In the genomic region with DNA sequence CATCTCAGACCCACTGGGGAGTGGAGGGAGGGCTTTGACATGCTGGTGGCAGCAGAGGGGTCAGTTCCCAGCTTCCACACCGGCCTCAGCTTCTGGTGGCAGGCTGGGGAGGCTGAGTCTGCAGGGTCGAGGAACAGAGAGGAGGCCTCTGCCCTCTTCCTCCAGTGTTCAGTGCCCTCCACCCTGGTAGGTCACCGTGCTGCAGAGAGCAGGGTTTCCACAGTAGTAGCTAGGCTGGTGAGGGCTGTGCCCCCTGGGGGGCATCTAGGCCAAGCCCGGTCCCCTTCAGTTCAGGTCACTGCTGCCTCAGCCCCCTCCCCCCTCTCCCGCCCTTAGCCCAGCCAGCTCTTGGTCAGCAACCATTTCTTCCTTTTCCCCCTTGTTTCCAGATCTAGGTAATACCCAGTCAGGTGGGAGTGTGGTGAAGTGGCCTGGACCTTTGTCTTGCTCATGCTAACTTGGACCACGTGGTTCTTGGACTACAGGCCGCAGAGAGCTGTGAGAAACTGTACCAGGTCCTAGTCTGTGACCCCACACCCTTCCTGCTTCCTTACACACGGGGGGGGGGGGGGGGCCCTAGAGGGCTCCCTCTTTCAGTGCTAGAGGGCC, we compare ENCODE assay signal across 7 mouse cellular contexts. TPM values are rescaled to one million over a fixed set of nuclear protein-coding genes. Genes with fewer than 3 reads are reported as not detected.
DNase-seq lines count a peak whose midpoint lies in the region; ATAC-seq and TF ChIP-seq lines count a peak whose summit lies in the region.

No protein-coding gene starts in this region.

- no peaks in the 10 kb centered on the region for H3K36me3 ChIP-seq in heart, embryonic 16.5 days (ENCODE audit: control insufficient read depth, insufficient read depth)
- H3K36me3 ChIP-seq in limb, embryonic 11.5 days (ENCODE audit: control insufficient read depth, insufficient read depth, low read length) = no peaks in the 10 kb centered on the region

- H3K9me3 ChIP-seq in heart, embryonic 16.5 days (replicated peaks; ENCODE audit: control insufficient read depth, low read length) = no peaks in the 10 kb centered on the region
- no peaks in the 10 kb centered on the region for H3K9me3 ChIP-seq in limb, embryonic 11.5 days (ENCODE audit: control insufficient read depth, low read length)

- H3K4me1 ChIP-seq in heart, embryonic 16.5 days (ENCODE audit: control insufficient read depth, insufficient read depth, low read length) = peaks cover 55% of the 10 kb centered on the region
- peaks cover 55% of the 10 kb centered on the region for H3K4me1 ChIP-seq in limb, embryonic 11.5 days (ENCODE audit: control insufficient read depth, insufficient read depth, low read length)
- peaks cover 44% of the 10 kb centered on the region for H3K4me1 ChIP-seq in olfactory bulb, adult 2 months (ENCODE audit: control insufficient read depth, insufficient read depth, low read length)

- DNase-seq in Muller cell, postnatal 12 days (ENCODE audit: inconsistent ontology term) = peak; percentile 28
- peak; percentile 59 to 63 for DNase-seq in cerebellum, postnatal 14 days
- DNase-seq in limb, embryonic 11.5 days (ENCODE audit: low spot score) = peak; percentile 69
- DNase-seq in left cerebral cortex, adult 11 months (ENCODE audit: low spot score) = no peak
- DNase-seq in thymus, postnatal 14 days = no peak

- ATAC-seq in heart, embryonic 16.5 days (replicated peaks; ENCODE audit: extremely low read depth, insufficient read depth, low FRiP score) = peak; percentile 20; the same call in 1 of the 2 replicates
- no peak for ATAC-seq in limb, embryonic 11.5 days (ENCODE audit: insufficient number of reproducible peaks, low FRiP score, low TSS enrichment, low read depth)

- H3K4me3 ChIP-seq in heart, embryonic 16.5 days (ENCODE audit: low read length) = peak overlapping the region; percentile 80
- peak overlapping the region; percentile 97 for H3K4me3 ChIP-seq in limb, embryonic 11.5 days (ENCODE audit: low read depth, low read length)
- H3K4me3 ChIP-seq in olfactory bulb, adult 2 months (ENCODE audit: insufficient read depth, low read depth, low read length) = peak overlapping the region; percentile 14

- peak overlapping the region; percentile 87 for H3K27ac ChIP-seq in heart, embryonic 16.5 days (ENCODE audit: low read length)
- peak overlapping the region; percentile 87 for H3K27ac ChIP-seq in limb, embryonic 11.5 days (replicated peaks; ENCODE audit: low read depth, low read length)
- H3K27ac ChIP-seq in olfactory bulb, adult 2 months (ENCODE audit: insufficient read depth, low read depth, low read length) = peak overlapping the region; percentile 64

- TF ChIP-seq CTCF in olfactory bulb, adult 2 months (IDR thresholded peaks at IDR 0.05; ENCODE audit: insufficient read depth, low read depth, low read length) = no peak

- H3K27me3 ChIP-seq in heart, embryonic 16.5 days (ENCODE audit: control insufficient read depth, insufficient read depth, low read length) = no peaks in the 10 kb centered on the region
- H3K27me3 ChIP-seq in limb, embryonic 11.5 days (ENCODE audit: control insufficient read depth, insufficient read depth, low read length) = no peaks in the 10 kb centered on the region

- TF ChIP-seq POLR2A in olfactory bulb, adult 2 months (IDR thresholded peaks at IDR 0.05; ENCODE audit: insufficient read depth, low read depth, low read length) = no peak

- 18% methylated on average over 8 of the region's 8 CpGs for whole genome bisulfite sequencing in heart, embryonic 16.5 days
- WGBS in limb, embryonic 11.5 days = under 1% methylated on average over 8 of the region's 8 CpGs
- 27% methylated on average over 8 of the region's 8 CpGs for WGBS in olfactory bulb, adult 2 months

- peak overlapping the region; percentile 90 for H3K4me2 ChIP-seq in heart, embryonic 16.5 days (ENCODE audit: low read depth, low read length)
- H3K4me2 ChIP-seq in limb, embryonic 11.5 days (ENCODE audit: low read depth, severe bottlenecking) = peak overlapping the region; percentile 99

- H3K9ac ChIP-seq in heart, embryonic 16.5 days (ENCODE audit: low read length) = peak overlapping the region; percentile 99
- peak overlapping the region; percentile 77 for H3K9ac ChIP-seq in limb, embryonic 11.5 days (ENCODE audit: low read length)

RNA-seq across cellular contexts. Expression of a gene that starts 6.1 kb away (rescaled TPM):
- 4.6 and 4.7 TPM in 2 replicates for polyA plus RNA-seq in heart, embryonic 16.5 days (2015; fragmentation: Nextera tagmentation; extraction: Ambion mirVana)
- 24.9 and 27.6 TPM in 2 replicates for polyA plus RNA-seq in limb, embryonic 11.5 days (2014; fragmentation: Nextera tagmentation; extraction: Ambion mirVana)
- polyA plus RNA-seq in olfactory bulb, adult 2 months (2012; ENCODE audit: insufficient read depth, insufficient read length, low replicate concordance, missing spikeins) = not detected in 2 replicates

Comparison
In these comparisons a context has a peak if more than half of its experiments do, and no peak if none do; other contexts are left out.
1. DNase-seq: peak in Muller cell, postnatal 12 days (single experiment), cerebellum, postnatal 14 days (2 of 2) and limb, embryonic 11.5 days (single experiment); none in left cerebral cortex, adult 11 months (single experiment) and thymus, postnatal 14 days (single experiment).
2. H3K4me3 ChIP-seq: peak in every context shown above with its lines; median percentile 97 in limb, embryonic 11.5 days; 80 in heart, embryonic 16.5 days; 14 in olfactory bulb, adult 2 months.
3. Peak in every context shown above with its lines, with median percentiles within 50 percentile points of each other: H3K27ac ChIP-seq.